Mouse (Mus musculus) heart, postnatal 0 days (tissue): Measurements from ENCODE around the gene Stim2. TPM values are rescaled to one million over a fixed set of nuclear protein-coding genes. Genes with fewer than 3 reads are reported as not detected.

Source experiments
- ATAC-seq: fragments of 200-750 bp; cut with Nextera tagmentation; 2 replicates; pipeline ENCODE4 v1.8.0; 2017; ENCODE audit warnings: low read depth, moderate number of reproducible peaks, moderate library complexity; ENCODE audit not compliant: insufficient read depth
- DNase-seq: peaks from one replicate; pipeline ENCODE4 v3.0.0-alpha.2; 2016; ENCODE audit warnings: low spot score
- H3K27ac ChIP-seq: fragments of 300-500 bp; sonication (generic); 2 replicates; pipeline ENCODE4 v1.5.1; 2014; ENCODE audit warnings: low read depth, mild to moderate bottlenecking
- H3K27me3 ChIP-seq: fragments of 300-500 bp; sonication (generic); 2 replicates; pipeline ENCODE4 v1.6.1; 2014; ENCODE audit warnings: low read length, mixed read lengths; ENCODE audit not compliant: control insufficient read depth, insufficient read depth
- H3K36me3 ChIP-seq: fragments of 300-500 bp; sonication (generic); replicated peaks from 2 replicates; pipeline ENCODE4 v1.6.1; 2014; ENCODE audit warnings: low read length, mixed read lengths; ENCODE audit not compliant: control insufficient read depth, insufficient read depth
- H3K4me1 ChIP-seq: fragments of 300-500 bp; sonication (generic); 2 replicates; pipeline ENCODE4 v1.6.1; 2014; ENCODE audit warnings: antibody characterized with exemption; ENCODE audit not compliant: control insufficient read depth, insufficient read depth
- H3K4me2 ChIP-seq: fragments of 300-500 bp; sonication (generic); 2 replicates; pipeline ENCODE4 v1.6.1; 2014; ENCODE audit warnings: low read depth, mild to moderate bottlenecking, low read length, moderate library complexity
- H3K4me3 ChIP-seq: fragments of 300-500 bp; sonication (generic); 2 replicates; pipeline ENCODE4 v1.5.1; 2014; ENCODE audit warnings: low read depth, low read length
- H3K9ac ChIP-seq: fragments of 300-500 bp; sonication (generic); replicated peaks from 2 replicates; pipeline ENCODE4 v1.6.1; 2014; ENCODE audit warnings: low read depth, low read length, mixed read lengths
- H3K9me3 ChIP-seq: fragments of 300-500 bp; sonication (generic); replicated peaks from 2 replicates; pipeline ENCODE4 v1.6.1; 2016; ENCODE audit warnings: low read length; ENCODE audit not compliant: control insufficient read depth
- CTCF ChIP-seq: IDR thresholded peaks from 2 replicates; pipeline ENCODE4 v1.5.1; 2016; ENCODE audit warnings: antibody characterized with exemption, control low read depth, low read depth
- EP300 ChIP-seq: IDR thresholded peaks from 2 replicates; pipeline ENCODE4 v1.6.1; 2016; ENCODE audit warnings: antibody characterized with exemption, low read depth
- WGBS: fragments of 180-500 bp; shearing (Covaris S2); extraction: QIAGEN DNeasy Blood & Tissue Kit; methylation state at CpG from one replicate; pipeline ENCODE4 v1.1.7; 2014; 5-methylcytosine and 5-hydroxymethylcytosine counted together
- polyA plus RNA-seq: library from polyadenylated mRNA; unstranded; fragments of >200 nt; fragmentation: Nextera tagmentation; extraction: Ambion mirVana; gene quantifications from 2 replicates; pipeline ENCODE4 v1.2.1, GENCODE M21; 2015
- total RNA-seq: library from RNA; depleted of rRNA; stranded (reverse); fragments of >200 nt; gene quantifications from 2 replicates; pipeline ENCODE4 v1.2.3, GENCODE M21; 2014; ENCODE audit warnings: low replicate concordance; rRNA removed

The Stim2 gene
- total and polyA plus RNA-seq, 2 experiments from 2014 or later: 7.8 to 17.2 TPM

DNA sequence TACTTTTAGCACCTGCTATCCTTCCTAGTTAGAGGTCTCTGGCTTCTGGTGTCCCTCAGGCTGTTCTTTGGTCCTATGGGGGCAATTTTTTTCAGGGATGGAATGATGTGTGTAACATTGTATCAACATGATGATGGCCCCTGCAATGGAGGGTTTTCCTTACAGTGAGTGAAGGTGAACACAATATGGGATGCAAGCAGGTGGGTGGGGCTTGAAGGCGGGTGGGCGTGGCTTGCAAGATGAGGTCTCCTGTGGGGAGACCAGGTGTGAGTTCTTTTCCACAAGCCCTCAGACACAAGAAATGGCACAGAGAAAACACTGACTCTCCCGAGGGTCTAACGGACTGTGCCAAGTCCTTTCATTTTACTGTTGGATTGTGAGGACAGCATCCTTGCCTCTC is 157.6 kb downstream of the Stim2 start:
- no peak overlapping the region for H3K27ac ChIP-seq
- no peak for ATAC-seq

DNA sequence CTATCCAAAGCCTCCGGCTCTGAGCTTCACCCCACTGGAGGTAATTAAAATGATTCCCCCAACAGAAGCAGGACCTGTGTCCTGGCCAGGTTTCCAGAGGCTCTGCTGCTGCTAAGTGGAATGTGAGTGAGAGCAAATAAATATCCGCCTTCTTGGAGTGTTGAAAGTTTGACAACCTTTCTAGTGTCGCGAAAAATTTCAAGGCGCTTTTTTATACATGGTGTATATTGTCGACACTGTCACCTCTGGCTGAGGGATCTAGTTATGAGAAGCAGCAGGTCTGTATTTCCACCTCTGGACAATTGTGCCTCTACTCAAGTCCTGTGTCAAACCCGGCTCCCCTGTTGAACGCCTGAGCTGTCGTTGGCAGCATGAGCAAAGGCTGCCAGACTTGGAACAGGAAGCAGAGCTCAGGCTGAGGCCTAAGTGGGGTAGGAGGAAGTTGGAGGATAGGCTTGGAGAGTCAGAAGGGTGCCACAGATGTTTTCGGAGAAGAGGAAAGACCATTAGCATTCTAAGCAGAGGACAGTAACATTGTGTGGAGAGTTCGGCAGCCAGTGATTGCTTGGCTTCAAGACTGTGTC is 158.7 kb downstream of the Stim2 start:
- Histone ChIP-seq H3K36me3 (no peaks in the 10 kb centered on the region), H3K4me3 (no peak overlapping the region), H3K27me3 (no peaks in the 10 kb centered on the region), H3K4me1 (peaks cover 21% of the 10 kb centered on the region), H3K9ac (no peak overlapping the region), H3K9me3 (no peaks in the 10 kb centered on the region), H3K27ac (peak overlapping the region; percentile 54; the same call in 1 of the 2 replicates), H3K4me2 (no peak overlapping the region)
- peak; percentile 45 for ATAC-seq
- WGBS: 22% methylated on average over 11 of the region's 11 CpGs
- peak; percentile 50 for DNase-seq
- TF ChIP-seq EP300: no peak
- no peak for TF ChIP-seq CTCF

More for the DNA sequence above, 157.6 kb downstream of the Stim2 start:
- TF ChIP-seq CTCF (no peak), EP300 (no peak)
- Histone ChIP-seq H3K9ac (no peak overlapping the region), H3K27me3 (no peaks in the 10 kb centered on the region), H3K9me3 (no peaks in the 10 kb centered on the region), H3K4me3 (no peak overlapping the region), H3K4me1 (peaks cover 21% of the 10 kb centered on the region), H3K4me2 (no peak overlapping the region), H3K36me3 (no peaks in the 10 kb centered on the region)
- 80% methylated on average over 4 of the region's 4 CpGs for WGBS
- no peak for DNase-seq

DNA sequence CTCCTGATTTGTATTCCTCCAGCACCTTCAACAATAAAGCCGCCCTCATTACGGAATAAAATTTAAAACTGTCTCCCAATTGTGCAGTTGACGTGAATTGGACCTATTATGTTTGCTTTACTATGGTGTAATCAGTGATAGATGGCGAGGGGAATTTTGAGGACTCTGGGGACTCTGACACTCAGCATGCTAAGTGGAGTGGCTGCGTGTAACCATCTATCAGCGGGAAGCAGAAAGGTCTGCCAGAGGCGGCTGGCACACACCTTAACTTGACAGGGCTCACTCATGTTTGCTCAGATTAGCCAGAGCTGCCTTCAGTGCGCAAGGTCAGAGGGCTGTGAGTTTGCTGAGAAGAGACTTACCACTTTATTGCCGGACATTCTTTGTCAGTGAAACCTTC is 159.9 kb downstream of the Stim2 start:
- 0 out of 2 replicates have a peak overlapping the region, but pooled peaks have one; percentile 11 for H3K27ac ChIP-seq
- no peaks in the 10 kb centered on the region for H3K36me3 ChIP-seq
- TF ChIP-seq EP300 (no peak), CTCF (no peak)
- no peaks in the 10 kb centered on the region for H3K9me3 ChIP-seq
- peaks cover 21% of the 10 kb centered on the region for H3K4me1 ChIP-seq
- 23% methylated on average over 9 of the region's 9 CpGs for WGBS
- H3K9ac ChIP-seq: no peak overlapping the region
- ATAC-seq (peak; percentile 76), DNase-seq (peak; percentile 81)
- no peak overlapping the region for H3K4me3 ChIP-seq
- H3K27me3 ChIP-seq: no peaks in the 10 kb centered on the region
- H3K4me2 ChIP-seq: no peak overlapping the region

DNA sequence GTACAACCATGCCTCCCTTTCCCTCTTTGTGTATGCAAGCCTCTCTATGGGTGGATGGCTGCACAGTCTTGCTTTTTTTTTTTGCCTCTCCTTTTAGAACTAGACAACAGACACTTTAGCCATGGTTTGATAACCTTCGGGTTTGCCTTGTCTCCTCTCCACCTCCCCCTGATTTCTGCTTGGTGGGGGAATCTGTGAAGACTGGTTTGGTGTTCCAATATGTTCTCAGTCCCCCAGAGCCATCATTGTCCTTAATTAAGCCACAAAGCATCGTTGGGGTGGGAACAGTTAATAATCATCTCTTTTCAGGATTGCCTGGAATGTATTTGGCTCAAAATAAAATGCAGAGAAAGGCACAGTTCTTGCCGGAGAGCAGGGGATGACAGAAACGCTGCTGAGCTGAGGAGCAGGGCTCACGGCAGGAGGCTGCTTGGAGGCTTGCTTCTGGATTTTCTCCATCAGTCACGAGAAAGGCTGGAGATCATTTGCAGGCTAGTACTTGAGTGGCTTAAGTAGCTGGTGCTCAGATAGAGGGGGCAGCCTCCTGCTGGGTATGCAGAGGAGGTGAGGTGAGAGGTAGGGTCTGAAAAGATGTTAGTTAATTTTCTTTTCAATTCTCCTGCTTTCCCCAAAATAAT is 161.0 kb downstream of the Stim2 start:
- Histone ChIP-seq H3K9ac (no peak overlapping the region), H3K27ac (no peak overlapping the region), H3K9me3 (no peaks in the 10 kb centered on the region), H3K4me3 (no peak overlapping the region), H3K4me2 (peak overlapping the region; percentile 30; the same call in 1 of the 2 replicates), H3K36me3 (no peaks in the 10 kb centered on the region), H3K27me3 (no peaks in the 10 kb centered on the region), H3K4me1 (peaks cover 25% of the 10 kb centered on the region)
- ATAC-seq (no peak), DNase-seq (no peak)
- TF ChIP-seq EP300: no peak
- no peak for TF ChIP-seq CTCF
- 10% methylated on average over 6 of the region's 6 CpGs for WGBS

DNA sequence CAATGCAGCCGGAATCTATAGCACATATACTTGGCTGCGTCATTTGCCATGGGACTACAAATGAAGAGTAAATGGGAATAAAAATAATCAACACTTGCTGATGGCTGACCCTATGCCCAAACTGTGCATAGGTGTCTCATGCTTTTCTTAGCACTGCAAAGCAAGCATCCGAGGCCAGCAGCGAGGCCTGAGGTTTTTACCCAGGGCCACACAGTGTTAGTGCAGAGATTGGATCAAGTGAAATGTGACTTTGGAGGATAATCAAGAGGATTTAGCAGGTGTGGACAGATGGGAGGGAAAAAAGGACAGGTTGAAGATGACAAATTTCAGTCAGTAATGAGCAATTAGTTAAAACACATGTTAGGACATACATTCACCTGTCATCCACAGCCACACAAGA is 162.3 kb downstream of the Stim2 start:
- Histone ChIP-seq H3K36me3 (no peaks in the 10 kb centered on the region), H3K27ac (no peak overlapping the region), H3K9ac (no peak overlapping the region), H3K4me3 (no peak overlapping the region), H3K27me3 (no peaks in the 10 kb centered on the region), H3K4me1 (peaks cover 25% of the 10 kb centered on the region), H3K9me3 (no peaks in the 10 kb centered on the region), H3K4me2 (no peak overlapping the region)
- WGBS: 90% methylated on average over 4 of the region's 4 CpGs
- DNase-seq: no peak
- ATAC-seq: no peak
- TF ChIP-seq CTCF: no peak
- TF ChIP-seq EP300: no peak

DNA sequence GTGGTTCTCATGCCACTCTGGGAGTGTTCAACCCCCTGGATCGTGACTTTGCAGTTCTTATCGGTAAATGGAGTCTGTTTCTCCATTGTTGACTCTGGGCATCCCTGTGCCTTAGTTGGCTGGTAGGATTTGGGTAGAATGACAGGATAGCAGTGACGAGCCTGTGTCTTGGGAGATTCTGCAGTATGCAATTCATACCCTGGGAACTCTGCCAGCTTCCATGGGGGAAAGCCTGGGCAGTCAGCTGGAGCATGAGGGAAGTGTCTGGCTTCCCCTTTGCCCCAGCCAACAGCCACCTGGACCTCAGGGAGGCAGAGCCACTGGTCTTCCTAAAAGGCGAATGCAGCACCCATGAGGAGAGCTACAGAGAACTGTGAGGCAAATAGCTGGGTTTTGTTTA is 165.6 kb downstream of the Stim2 start:
- Histone ChIP-seq H3K36me3 (no peaks in the 10 kb centered on the region), H3K4me1 (peaks cover 12% of the 10 kb centered on the region), H3K4me3 (no peak overlapping the region), H3K27me3 (no peaks in the 10 kb centered on the region), H3K4me2 (no peak overlapping the region), H3K9ac (no peak overlapping the region), H3K9me3 (no peaks in the 10 kb centered on the region), H3K27ac (no peak overlapping the region)
- DNase-seq (no peak), ATAC-seq (no peak)
- TF ChIP-seq EP300 (no peak), CTCF (no peak)
- 52% methylated on average over 4 of the region's 4 CpGs for WGBS

Other genes with a start within 250 kb of the Stim2 start
- gene Tbc1d19, start 188.9 kb upstream of the Stim2 start, total RNA-seq: 21.2 and 25.1 TPM in 2 replicates
- gene Tbc1d19, start 188.9 kb upstream of the Stim2 start, polyA plus RNA-seq: 17.7 and 20.8 TPM in 2 replicates